Mouse (Mus musculus) liver, postnatal 0 days (tissue): Measurements from ENCODE around the gene Slc22a15.

Source experiments
- CTCF ChIP-seq: sonication (generic); IDR thresholded peaks from 2 replicates; pipeline ENCODE4 v1.5.1; 2016; ENCODE audit warnings: antibody characterized with exemption, low read depth
- EP300 ChIP-seq: IDR thresholded peaks from 2 replicates; pipeline ENCODE4 v1.6.1; 2016; ENCODE audit warnings: antibody characterized with exemption, low read depth, mild to moderate bottlenecking

GRCm38 (mm10) chr3:101836045-101836444 is 88.2 kb downstream of the Slc22a15 start:
- no peak for TF ChIP-seq CTCF
- TF ChIP-seq EP300, result no peak
